Mouse (Mus musculus): ENCODE results near the gene Med1.

GRCm38 (mm10) chr11:98137836-98138235, 55.3 kb downstream of the Med1 start:
- TF ChIP-seq CTCF (IDR thresholded peaks at IDR 0.05; ENCODE audit: borderline replicate concordance, extremely low read depth, insufficient read depth, insufficient read length) (no peak), POLR2A (IDR thresholded peaks at IDR 0.05; ENCODE audit: borderline replicate concordance, extremely low read depth, insufficient read depth, insufficient read length, poor library complexity, severe bottlenecking) (no peak)
